Mouse (Mus musculus) forebrain, embryonic 14.5 days (tissue): ENCODE measurements around the gene Parvg. TPM values are rescaled to one million over a fixed set of nuclear protein-coding genes. Genes with fewer than 3 reads are reported as not detected.

Source experiments
- ATAC-seq: fragments of 200-750 bp; cut with Nextera tagmentation; 2 replicates; pipeline ENCODE4 v1.8.0; 2017; ENCODE audit warnings: mild to moderate bottlenecking, moderate library complexity
- DNase-seq: peaks from one replicate; pipeline ENCODE4 v3.0.0-alpha.2; 2015; ENCODE audit warnings: low spot score
- H3K27ac ChIP-seq: fragments of 300-500 bp; sonication (generic); 2 replicates; pipeline ENCODE4 v1.5.1; 2014; ENCODE audit warnings: low read depth, mild to moderate bottlenecking, control low read depth, low read length, moderate library complexity
- H3K27me3 ChIP-seq: fragments of 300-500 bp; sonication (generic); replicated peaks from 2 replicates; pipeline ENCODE4 v1.6.1; 2014; ENCODE audit warnings: low read length, control low read depth, mixed read lengths; ENCODE audit not compliant: control insufficient read depth, insufficient read depth
- H3K36me3 ChIP-seq: fragments of 300-500 bp; sonication (generic); 2 replicates; pipeline ENCODE4 v1.6.1; 2014; ENCODE audit warnings: low read length, control low read depth; ENCODE audit not compliant: control insufficient read depth, insufficient read depth
- H3K4me1 ChIP-seq: fragments of 300-500 bp; sonication (generic); 2 replicates; pipeline ENCODE4 v1.6.1; 2014; ENCODE audit warnings: antibody characterized with exemption, low read length, control low read depth; ENCODE audit not compliant: control insufficient read depth, insufficient read depth
- H3K4me2 ChIP-seq: fragments of 300-500 bp; sonication (generic); 2 replicates; pipeline ENCODE4 v1.6.1; 2014; ENCODE audit warnings: mild to moderate bottlenecking, control low read depth, low read length
- H3K4me3 ChIP-seq: fragments of 300-500 bp; sonication (generic); 2 replicates; pipeline ENCODE4 v1.5.1; 2014; ENCODE audit warnings: low read depth, low read length, control low read depth
- H3K9ac ChIP-seq: fragments of 300-500 bp; sonication (generic); 2 replicates; pipeline ENCODE4 v1.6.1; 2014; ENCODE audit warnings: mild to moderate bottlenecking, low read length, control low read depth, moderate library complexity
- H3K9me3 ChIP-seq: fragments of 300-500 bp; sonication (generic); replicated peaks from 2 replicates; pipeline ENCODE4 v1.6.1; 2016; ENCODE audit warnings: low read length, control low read depth, mixed read lengths; ENCODE audit not compliant: control insufficient read depth
- WGBS: fragments of 180-500 bp; shearing (Covaris S2); extraction: QIAGEN DNeasy Blood & Tissue Kit; methylation state at CpG from one replicate; pipeline ENCODE4 v1.1.7; 2014; 5-methylcytosine and 5-hydroxymethylcytosine counted together
- polyA plus RNA-seq: library from polyadenylated mRNA; unstranded; fragments of >200 nt; fragmentation: Nextera tagmentation; extraction: Ambion mirVana; gene quantifications from 2 replicates; pipeline ENCODE4 v1.2.1, GENCODE M21; 2014

The Parvg gene
- polyA plus RNA-seq, 1 experiment from 2014 or later: 0.90 TPM

DNA sequence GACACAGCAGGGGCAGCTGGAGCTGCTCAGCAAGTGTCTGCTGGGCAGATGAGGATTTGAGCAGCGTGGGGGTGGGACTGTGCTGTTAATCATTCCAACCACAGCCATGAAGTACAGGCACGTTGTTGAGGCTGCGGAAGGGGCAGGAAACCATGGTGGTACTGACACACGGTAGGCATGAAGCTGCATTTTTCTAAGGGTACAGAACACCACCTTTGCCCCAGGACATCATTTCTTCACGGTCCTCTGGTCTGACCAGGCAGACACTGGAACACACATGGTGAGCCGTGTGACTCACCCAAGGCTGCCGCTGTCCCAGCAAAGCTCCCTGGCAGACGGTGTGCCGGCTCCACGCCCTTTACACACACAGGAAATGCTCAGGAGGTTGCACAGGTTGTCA is 56.4 kb downstream of the Parvg start:
- ATAC-seq: no peak
- DNase-seq: no peak
- WGBS: 85% methylated on average over 10 of the region's 10 CpGs
- no peaks in the 10 kb centered on the region for H3K36me3 ChIP-seq
- no peak overlapping the region for H3K4me2 ChIP-seq
- no peak overlapping the region for H3K4me3 ChIP-seq
- H3K27ac ChIP-seq: no peak overlapping the region
- peaks cover 4% of the 10 kb centered on the region; the same call in 1 of the 2 replicates for H3K9me3 ChIP-seq
- no peaks in the 10 kb centered on the region for H3K27me3 ChIP-seq
- no peak overlapping the region for H3K9ac ChIP-seq
- no peaks in the 10 kb centered on the region for H3K4me1 ChIP-seq

DNA sequence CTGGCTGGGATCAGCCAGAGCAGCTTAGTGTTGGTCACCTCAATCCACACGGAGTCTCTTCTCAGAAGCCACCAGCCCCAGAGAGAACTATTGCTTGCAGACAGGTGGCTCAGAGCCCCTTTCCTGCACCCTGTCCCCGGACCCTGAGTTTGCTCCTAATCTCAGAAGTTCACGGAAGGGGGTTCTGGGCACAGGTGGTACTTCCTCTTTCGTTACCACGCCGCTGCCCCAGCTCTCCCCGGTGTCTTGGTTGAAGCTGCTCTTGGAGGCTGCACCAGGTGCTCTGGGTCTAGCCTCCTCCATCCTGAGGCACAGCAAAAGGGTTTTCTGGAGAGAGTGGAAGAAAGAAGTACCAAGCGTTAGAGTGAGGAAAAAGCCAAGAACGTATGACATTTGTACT is 60.2 kb downstream of the Parvg start:
- no peaks in the 10 kb centered on the region for H3K27me3 ChIP-seq
- no peaks in the 10 kb centered on the region for H3K36me3 ChIP-seq
- H3K4me3 ChIP-seq: no peak overlapping the region
- ATAC-seq (no peak), DNase-seq (no peak)
- WGBS: 93% methylated on average over 9 of the region's 9 CpGs
- H3K4me1 ChIP-seq: no peaks in the 10 kb centered on the region
- H3K9me3 ChIP-seq: peaks cover 9% of the 10 kb centered on the region; the same call in 1 of the 2 replicates
- no peak overlapping the region for H3K4me2 ChIP-seq
- no peak overlapping the region for H3K9ac ChIP-seq
- no peak overlapping the region for H3K27ac ChIP-seq

DNA sequence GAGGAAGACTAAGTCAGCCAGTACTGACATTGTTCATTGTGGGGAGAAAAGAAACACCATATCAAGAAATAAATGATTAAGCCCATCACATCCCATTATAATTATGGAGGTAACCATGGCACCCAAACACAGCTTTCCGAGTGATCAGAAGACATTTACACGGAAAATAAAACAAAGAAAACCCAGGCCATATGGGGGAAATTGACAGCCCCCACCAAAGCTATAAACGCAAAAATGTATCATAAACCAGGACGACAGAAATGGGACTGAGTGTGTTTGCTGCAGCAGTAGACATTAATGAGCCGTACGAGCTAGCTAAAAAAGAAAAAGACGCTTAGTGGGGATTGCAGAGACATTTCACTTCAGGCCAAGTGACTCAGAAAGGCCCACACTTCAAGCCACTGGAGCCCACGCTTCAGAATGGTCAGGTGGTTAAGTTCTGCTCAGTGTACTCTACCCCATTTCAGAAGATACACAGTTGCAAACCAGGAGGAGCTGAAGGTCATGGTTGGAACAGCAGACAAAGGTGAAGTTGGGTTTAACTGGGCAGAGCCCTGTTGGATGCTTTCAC is 62.3 kb downstream of the Parvg start:
- Histone ChIP-seq H3K9me3 (peaks cover 9% of the 10 kb centered on the region; the same call in 1 of the 2 replicates), H3K4me3 (no peak overlapping the region), H3K4me2 (no peak overlapping the region), H3K4me1 (no peaks in the 10 kb centered on the region), H3K36me3 (no peaks in the 10 kb centered on the region), H3K9ac (no peak overlapping the region), H3K27me3 (no peaks in the 10 kb centered on the region), H3K27ac (no peak overlapping the region)
- WGBS: 91% methylated on average over 8 of the region's 8 CpGs
- ATAC-seq (no peak), DNase-seq (no peak)

DNA sequence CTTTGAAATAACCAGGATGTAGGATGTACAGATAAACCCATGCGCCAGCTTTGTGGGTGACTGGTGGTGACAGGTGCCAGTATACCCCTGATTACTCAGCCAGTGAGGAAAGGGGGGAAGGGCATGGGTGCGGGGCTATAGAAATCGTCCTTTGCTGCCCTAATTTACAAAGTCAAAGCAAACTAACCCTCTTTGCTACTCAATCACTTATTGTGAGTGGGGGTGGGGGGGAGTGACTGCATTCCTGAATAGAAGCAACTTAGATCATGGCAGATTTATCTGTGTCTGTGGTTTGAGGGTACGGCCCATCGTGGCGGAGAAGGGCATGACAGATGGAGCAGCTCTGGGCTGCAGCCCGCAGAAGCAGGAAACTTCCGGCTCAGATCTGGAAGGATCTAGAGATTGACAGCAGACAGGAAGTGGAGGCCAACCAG is 64.9 kb downstream of the Parvg start:
- no peak overlapping the region for H3K4me3 ChIP-seq
- peaks cover 11% of the 10 kb centered on the region; the same call in 1 of the 2 replicates for H3K9me3 ChIP-seq
- no peaks in the 10 kb centered on the region for H3K27me3 ChIP-seq
- no peak for DNase-seq
- no peak overlapping the region for H3K4me2 ChIP-seq
- no peak overlapping the region for H3K9ac ChIP-seq
- no peaks in the 10 kb centered on the region for H3K36me3 ChIP-seq
- H3K4me1 ChIP-seq: no peaks in the 10 kb centered on the region; the same call in 1 of the 2 replicates
- no peak overlapping the region for H3K27ac ChIP-seq
- ATAC-seq: no peak
- 91% methylated on average over 8 of the region's 8 CpGs for WGBS

DNA sequence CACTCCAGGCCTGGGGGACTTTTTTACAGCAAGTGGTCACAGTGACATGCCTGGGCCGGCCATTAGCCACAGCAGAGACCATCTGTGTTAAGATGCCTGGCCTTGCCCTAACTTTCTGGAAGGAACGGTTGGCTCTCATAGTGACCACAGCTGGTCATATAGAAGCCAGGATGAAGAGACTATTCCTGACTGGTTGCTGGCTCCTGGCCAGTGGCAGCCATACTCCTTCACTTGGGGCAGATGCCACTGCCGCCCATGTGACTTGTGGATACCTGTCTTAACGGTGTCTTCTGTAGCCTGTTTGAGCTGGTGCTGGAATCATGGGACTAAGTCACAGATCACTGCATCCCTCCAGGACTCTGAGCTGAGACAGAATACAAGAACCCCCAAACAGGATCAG is 68.3 kb downstream of the Parvg start:
- Histone ChIP-seq H3K9me3 (peaks cover 8% of the 10 kb centered on the region; the same call in 1 of the 2 replicates), H3K4me1 (no peaks in the 10 kb centered on the region; the same call in 1 of the 2 replicates), H3K4me3 (no peak overlapping the region), H3K27ac (no peak overlapping the region), H3K27me3 (no peaks in the 10 kb centered on the region), H3K9ac (no peak overlapping the region), H3K36me3 (no peaks in the 10 kb centered on the region), H3K4me2 (no peak overlapping the region)
- ATAC-seq: no peak
- DNase-seq: no peak
- WGBS: 94% methylated on average over 4 of the region's 4 CpGs

Other genes starting within 250 kb of the Parvg start
- 40.4 and 51.4 TPM in 2 replicates for gene Sult4a1, start 218.3 kb upstream of the Parvg start, polyA plus RNA-seq
- not detected in 2 replicates for gene Pnpla5, start 200.9 kb upstream of the Parvg start, polyA plus RNA-seq
- 1.7 and 1.9 TPM in 2 replicates for gene Pnpla3, start 156.2 kb upstream of the Parvg start, polyA plus RNA-seq
- gene Samm50, start 131.8 kb upstream of the Parvg start, polyA plus RNA-seq: 60.5 and 60.9 TPM in 2 replicates
- gene Parvb, start 92.0 kb upstream of the Parvg start, polyA plus RNA-seq: 2.5 and 2.9 TPM in 2 replicates
- gene Shisal1, start 123.1 kb downstream of the Parvg start, polyA plus RNA-seq: 7.9 and 9.6 TPM in 2 replicates
- gene Rtl6, start 233.8 kb downstream of the Parvg start, polyA plus RNA-seq: 28.8 and 32.4 TPM in 2 replicates